Mouse (Mus musculus): Measurements from ENCODE around the gene Kctd5. TPM values are rescaled to one million over a fixed set of nuclear protein-coding genes. Genes with fewer than 3 reads are reported as not detected.

Gene Kctd5
- total and polyA plus RNA-seq, 2 experiments from 2014 or later = 91.4 to 106 TPM

DNA sequence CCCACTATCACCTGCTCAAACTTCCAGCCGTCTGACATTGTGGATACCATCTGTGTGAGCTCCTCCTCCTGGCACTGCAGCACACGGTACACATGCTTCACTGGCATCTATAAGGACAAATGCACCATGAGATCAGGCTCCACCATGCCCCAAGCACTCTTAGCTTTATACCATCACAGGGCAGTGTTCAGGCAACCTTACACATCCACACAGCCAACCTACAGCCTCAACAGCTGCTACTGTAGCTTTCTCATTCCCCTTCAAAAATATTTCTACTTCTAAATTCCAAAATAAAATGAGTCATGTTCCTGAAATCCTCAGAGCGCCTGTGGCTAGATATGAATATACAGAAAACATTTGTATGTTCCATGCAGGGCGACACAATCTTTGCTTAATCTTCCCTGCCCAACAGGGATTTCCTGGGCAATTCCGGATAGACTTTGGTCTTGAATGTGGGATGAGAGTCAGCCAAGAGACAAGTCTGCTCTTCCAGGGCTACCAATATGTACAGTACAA, 15.5 kb downstream of the Kctd5 start:
- Histone ChIP-seq H3K4me3 (ENCODE audit: low read length) (no peak overlapping the region), H3K4me2 (ENCODE audit: low read depth, low read length) (no peak overlapping the region), H3K9ac (replicated peaks; ENCODE audit: low read length) (no peak overlapping the region), H3K4me1 (ENCODE audit: insufficient read depth, low read length) (no peaks in the 10 kb centered on the region), H3K9me3 (ENCODE audit: low read length) (no peaks in the 10 kb centered on the region), H3K36me3 (ENCODE audit: insufficient read depth, low read length) (peaks cover 69% of the 10 kb centered on the region), H3K27me3 (ENCODE audit: insufficient read depth, low read length) (no peaks in the 10 kb centered on the region), H3K27ac (no peak overlapping the region)
- DNase-seq (ENCODE audit: low spot score) (no peak), ATAC-seq (no peak)
- TF ChIP-seq CTCF (IDR thresholded peaks at IDR 0.05; ENCODE audit: low read depth) = no peak
- WGBS = 89% methylated on average over 5 of the region's 5 CpGs

GRCm38 (mm10) chr17:24056636-24057625, 16.4 kb downstream of the Kctd5 start:
- 0 out of 2 replicates have a peak, but pooled peaks have one; percentile 31 for ATAC-seq
- no peak for TF ChIP-seq CTCF (IDR thresholded peaks at IDR 0.05; ENCODE audit: low read depth)
- DNase-seq (ENCODE audit: low spot score) = no peak
- Histone ChIP-seq H3K36me3 (ENCODE audit: insufficient read depth, low read length) (peaks cover 76% of the 10 kb centered on the region), H3K27ac (no peak overlapping the region), H3K27me3 (ENCODE audit: insufficient read depth, low read length) (no peaks in the 10 kb centered on the region), H3K9ac (replicated peaks; ENCODE audit: low read length) (no peak overlapping the region), H3K9me3 (ENCODE audit: low read length) (no peaks in the 10 kb centered on the region), H3K4me2 (ENCODE audit: low read depth, low read length) (no peak overlapping the region), H3K4me3 (ENCODE audit: low read length) (no peak overlapping the region), H3K4me1 (ENCODE audit: insufficient read depth, low read length) (no peaks in the 10 kb centered on the region)
- 96% methylated on average over 14 of the region's 14 CpGs for WGBS

GRCm38 (mm10) chr17:24049008-24049407, 24.3 kb downstream of the Kctd5 start:
- no peak overlapping the region for H3K27ac ChIP-seq
- H3K4me1 ChIP-seq (ENCODE audit: insufficient read depth, low read length) = no peaks in the 10 kb centered on the region
- WGBS = 96% methylated on average over 8 of the region's 8 CpGs
- no peak overlapping the region for H3K9ac ChIP-seq (replicated peaks; ENCODE audit: low read length)
- no peak overlapping the region for H3K4me3 ChIP-seq (ENCODE audit: low read length)
- ATAC-seq (no peak), DNase-seq (ENCODE audit: low spot score) (no peak)
- H3K27me3 ChIP-seq (ENCODE audit: insufficient read depth, low read length) = no peaks in the 10 kb centered on the region
- TF ChIP-seq CTCF (IDR thresholded peaks at IDR 0.05; ENCODE audit: low read depth) = no peak
- no peak overlapping the region for H3K4me2 ChIP-seq (ENCODE audit: low read depth, low read length)
- no peaks in the 10 kb centered on the region for H3K9me3 ChIP-seq (ENCODE audit: low read length)
- H3K36me3 ChIP-seq (ENCODE audit: insufficient read depth, low read length) = peaks cover 48% of the 10 kb centered on the region

DNA sequence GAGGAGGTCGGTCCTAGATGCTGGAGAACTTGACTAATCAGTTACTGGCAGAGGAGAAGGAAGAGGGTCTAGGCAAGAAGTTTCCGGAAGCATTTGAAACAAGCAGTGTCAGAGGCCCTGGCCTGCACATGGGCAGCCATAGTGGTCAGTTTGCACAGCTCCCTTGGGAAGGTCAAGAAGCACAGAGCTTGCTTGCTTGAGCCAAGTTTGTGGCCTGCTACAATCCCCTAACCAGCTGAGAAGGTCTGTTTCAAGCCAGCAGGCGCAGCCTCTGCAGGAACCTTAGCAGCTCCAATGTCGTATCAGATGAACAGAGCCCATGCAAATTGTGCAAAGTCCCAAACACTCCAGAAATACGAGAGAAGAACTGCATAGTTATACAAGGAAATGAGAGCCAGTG, 25.2 kb downstream of the Kctd5 start:
- H3K36me3 ChIP-seq (ENCODE audit: insufficient read depth, low read length) = peaks cover 38% of the 10 kb centered on the region
- no peak overlapping the region for H3K4me2 ChIP-seq (ENCODE audit: low read depth, low read length)
- H3K27me3 ChIP-seq (ENCODE audit: insufficient read depth, low read length) = no peaks in the 10 kb centered on the region
- ATAC-seq (no peak), DNase-seq (ENCODE audit: low spot score) (no peak)
- WGBS = 89% methylated on average over 5 of the region's 5 CpGs
- no peak for TF ChIP-seq CTCF (IDR thresholded peaks at IDR 0.05; ENCODE audit: low read depth)
- H3K27ac ChIP-seq = no peak overlapping the region
- no peaks in the 10 kb centered on the region for H3K4me1 ChIP-seq (ENCODE audit: insufficient read depth, low read length)
- no peak overlapping the region for H3K9ac ChIP-seq (replicated peaks; ENCODE audit: low read length)
- H3K4me3 ChIP-seq (ENCODE audit: low read length) = no peak overlapping the region
- no peaks in the 10 kb centered on the region for H3K9me3 ChIP-seq (ENCODE audit: low read length)

- peaks cover 21% of the 10 kb centered on the region for H3K36me3 ChIP-seq (ENCODE audit: insufficient read depth, low read length)
- TF ChIP-seq CTCF (IDR thresholded peaks at IDR 0.05; ENCODE audit: low read depth) = no peak
- H3K27me3 ChIP-seq (ENCODE audit: insufficient read depth, low read length) = no peaks in the 10 kb centered on the region
- no peaks in the 10 kb centered on the region for H3K9me3 ChIP-seq (ENCODE audit: low read length)
- H3K4me2 ChIP-seq (ENCODE audit: low read depth, low read length) = no peak overlapping the region
- H3K4me3 ChIP-seq (ENCODE audit: low read length) = no peak overlapping the region
- no peak overlapping the region for H3K9ac ChIP-seq (replicated peaks; ENCODE audit: low read length)
- no peak overlapping the region for H3K27ac ChIP-seq
- no peaks in the 10 kb centered on the region for H3K4me1 ChIP-seq (ENCODE audit: insufficient read depth, low read length)
- DNase-seq (ENCODE audit: low spot score) (no peak), ATAC-seq (no peak; the same call in 1 of the 2 replicates)
- 54% methylated on average over 5 of the region's 5 CpGs for WGBS
These were observed 27.3 kb downstream of the Kctd5 start for GRCm38 (mm10) chr17:24046026-24046425.

GRCm38 (mm10) chr17:24045608-24046007, 27.7 kb downstream of the Kctd5 start:
- Histone ChIP-seq H3K9me3 (ENCODE audit: low read length) (no peaks in the 10 kb centered on the region), H3K4me3 (ENCODE audit: low read length) (no peak overlapping the region), H3K4me2 (ENCODE audit: low read depth, low read length) (no peak overlapping the region), H3K27ac (no peak overlapping the region), H3K9ac (replicated peaks; ENCODE audit: low read length) (no peak overlapping the region), H3K27me3 (ENCODE audit: insufficient read depth, low read length) (no peaks in the 10 kb centered on the region), H3K36me3 (ENCODE audit: insufficient read depth, low read length) (peaks cover 17% of the 10 kb centered on the region), H3K4me1 (ENCODE audit: insufficient read depth, low read length) (no peaks in the 10 kb centered on the region)
- DNase-seq (ENCODE audit: low spot score) (no peak), ATAC-seq (no peak)
- TF ChIP-seq CTCF (IDR thresholded peaks at IDR 0.05; ENCODE audit: low read depth) = no peak
- 81% methylated on average over 10 of the region's 10 CpGs for WGBS

DNA sequence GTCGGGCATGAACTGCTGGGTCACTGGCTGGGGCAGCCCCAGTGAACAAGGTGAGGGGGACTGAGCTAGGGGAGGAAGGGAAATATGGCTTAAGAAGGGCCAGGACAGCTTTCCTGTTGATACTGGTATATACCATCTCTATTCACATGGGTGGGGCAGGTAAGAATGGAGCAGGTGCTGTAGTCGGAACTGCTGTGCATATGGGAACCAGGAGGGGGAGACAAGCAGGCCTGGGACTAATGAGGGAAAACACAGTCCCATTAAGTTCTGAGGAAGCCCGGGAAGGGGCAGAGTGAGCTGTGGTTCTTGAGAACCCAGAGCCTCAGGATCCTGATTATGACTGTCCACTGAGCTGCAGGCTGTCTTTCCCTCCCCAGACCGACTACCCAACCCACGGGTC, 28.8 kb downstream of the Kctd5 start:
- Histone ChIP-seq H3K4me1 (ENCODE audit: insufficient read depth, low read length) (no peaks in the 10 kb centered on the region), H3K36me3 (ENCODE audit: insufficient read depth, low read length) (peaks cover 13% of the 10 kb centered on the region), H3K4me3 (ENCODE audit: low read length) (no peak overlapping the region), H3K4me2 (ENCODE audit: low read depth, low read length) (no peak overlapping the region), H3K9me3 (ENCODE audit: low read length) (no peaks in the 10 kb centered on the region), H3K27ac (no peak overlapping the region), H3K27me3 (ENCODE audit: insufficient read depth, low read length) (no peaks in the 10 kb centered on the region), H3K9ac (replicated peaks; ENCODE audit: low read length) (no peak overlapping the region)
- DNase-seq (ENCODE audit: low spot score) (no peak), ATAC-seq (no peak)
- 66% methylated on average over 5 of the region's 5 CpGs for WGBS
- TF ChIP-seq CTCF (IDR thresholded peaks at IDR 0.05; ENCODE audit: low read depth) = no peak
